Mouse (Mus musculus) heart, adult 2 months (tissue): ENCODE measurements around the gene Smc5.

Experiments used
- CTCF ChIP-seq: fragments of 200-600 bp; IDR thresholded peaks from 2 replicates; pipeline ENCODE4 v1.8.1; 2022; ENCODE audit warnings: antibody characterized with exemption, mild to moderate bottlenecking, moderate library complexity
- EP300 ChIP-seq: fragments of 200-500 bp; IDR thresholded peaks from 2 replicates; pipeline ENCODE4 v1.6.1; 2011; ENCODE audit warnings: low read depth, low read length, control low read depth; ENCODE audit not compliant: insufficient read depth
- POLR2A ChIP-seq: fragments of 200-500 bp; IDR thresholded peaks from 2 replicates; pipeline ENCODE4 v1.6.1; 2011; ENCODE audit warnings: mild to moderate bottlenecking, low read depth, low read length, control low read depth; ENCODE audit not compliant: insufficient read depth

- no peak for TF ChIP-seq CTCF
- no peak for TF ChIP-seq POLR2A
- no peak for TF ChIP-seq EP300
Observed at GRCm38 (mm10) chr19:23299987-23300386, 26.3 kb upstream of the Smc5 start.
